Mouse (Mus musculus) CH12.LX (cell line): ENCODE measurements around the gene Bpgm. TPM values are rescaled to one million over a fixed set of nuclear protein-coding genes. Genes with fewer than 3 reads are reported as not detected.

ENCODE experiments used
- DNase-seq: peaks from one replicate; pipeline ENCODE4 v3.0.0-alpha.2; 2013; ENCODE audit errors: extremely low read depth
- H3K27ac ChIP-seq: 2 replicates; pipeline ENCODE4 v1.5.1; 2012; ENCODE audit warnings: low read depth, mild to moderate bottlenecking, control low read depth, moderate library complexity; ENCODE audit not compliant: insufficient read depth
- H3K27me3 ChIP-seq: replicated peaks from 2 replicates; pipeline ENCODE3; 2012; ENCODE audit warnings: inconsistent platforms
- H3K36me3 ChIP-seq, 2 experiments: replicated peaks in 1 of 2; 2 replicates each; pipeline versions ENCODE3 to v1.6.1; 2012; ENCODE audit warnings: inconsistent platforms in 1 of 2, low read length in 1 of 2, mild to moderate bottlenecking in 1 of 2, mixed read lengths in 1 of 2, moderate library complexity in 1 of 2; ENCODE audit not compliant: control insufficient read depth in 1 of 2, insufficient read depth in 1 of 2
- H3K4me1 ChIP-seq, 2 experiments: 2 replicates each; pipeline ENCODE4 v1.6.1; 2012; ENCODE audit warnings: inconsistent platforms in 1 of 2, moderate library complexity in 1 of 2; ENCODE audit not compliant: insufficient read depth in 2 of 2, control insufficient read depth in 1 of 2
- H3K4me2 ChIP-seq: 2 replicates; pipeline ENCODE4 v1.6.1; 2012; ENCODE audit warnings: low read depth, mild to moderate bottlenecking, control low read depth; ENCODE audit not compliant: poor library complexity, insufficient read depth, severe bottlenecking
- H3K4me3 ChIP-seq, 3 experiments: fragments of 150-350 bp in 1 of 3; sonication (generic) in 1 of 3; replicated peaks in 1 of 3; 2 replicates each; pipeline versions ENCODE3 to v1.5.1; 2011 to 2012; ENCODE audit warnings: low read depth in 2 of 3, low read length in 2 of 3, mild to moderate bottlenecking in 2 of 3, moderate library complexity in 2 of 3, control low read depth in 1 of 3, improper control_type of control experiment in 1 of 3, inconsistent platforms in 1 of 3, mixed read lengths in 1 of 3; ENCODE audit not compliant: poor library complexity in 1 of 3
- H3K79me2 ChIP-seq: replicated peaks from 2 replicates; pipeline ENCODE4 v1.6.1; 2012; ENCODE audit warnings: mild to moderate bottlenecking, moderate library complexity; ENCODE audit not compliant: control insufficient read depth, poor library complexity, insufficient read depth, severe bottlenecking; ENCODE audit errors: extremely low read depth
- H3K9ac ChIP-seq: 2 replicates; pipeline ENCODE4 v1.6.1; 2012; ENCODE audit warnings: low read depth, mild to moderate bottlenecking, control low read depth, moderate library complexity; ENCODE audit not compliant: insufficient read depth
- H3K9me3 ChIP-seq: replicated peaks from 2 replicates; pipeline ENCODE3; 2012; ENCODE audit warnings: low read length, inconsistent platforms, mixed read lengths
- BHLHE40 ChIP-seq: IDR thresholded peaks from 2 replicates; pipeline ENCODE4 v1.6.1; 2011; ENCODE audit warnings: mild to moderate bottlenecking, low read depth, low read length, improper control_type of control experiment
- CHD2 ChIP-seq: IDR thresholded peaks from 2 replicates; pipeline ENCODE4 v1.6.1; 2011; ENCODE audit warnings: low read length, improper control_type of control experiment
- E2F4 ChIP-seq: IDR thresholded peaks from 2 replicates; pipeline ENCODE4 v1.6.1; 2011; ENCODE audit warnings: low read depth, low read length, improper control_type of control experiment; ENCODE audit not compliant: insufficient replicate concordance
- ELF1 ChIP-seq: IDR thresholded peaks from 2 replicates; pipeline ENCODE4 v1.6.1; 2014; ENCODE audit warnings: low read depth, mild to moderate bottlenecking, inconsistent platforms, low read length, improper control_type of control experiment
- EP300 ChIP-seq: IDR thresholded peaks from 2 replicates; pipeline ENCODE4 v1.6.1; 2011; ENCODE audit warnings: low read length, improper control_type of control experiment
- ETS1 ChIP-seq: conservative IDR thresholded peaks from 2 replicates; pipeline ENCODE4 v1.6.1; 2012; ENCODE audit warnings: low read depth, mild to moderate bottlenecking, inconsistent platforms, low read length, improper control_type of control experiment, moderate library complexity
- GABPA ChIP-seq: IDR thresholded peaks from 2 replicates; pipeline ENCODE4 v1.6.1; 2012; ENCODE audit warnings: low read depth, low read length, improper control_type of control experiment, inconsistent platforms; ENCODE audit not compliant: insufficient replicate concordance
- IRF4 ChIP-seq: IDR thresholded peaks from 2 replicates; pipeline ENCODE4 v1.6.1; 2014; ENCODE audit warnings: low read depth, mild to moderate bottlenecking, inconsistent platforms, low read length, improper control_type of control experiment
- JUND ChIP-seq: conservative IDR thresholded peaks from 2 replicates; pipeline ENCODE4 v1.6.1; 2011; ENCODE audit warnings: low read depth, low read length, improper control_type of control experiment
- KAT2A ChIP-seq: IDR thresholded peaks from 2 replicates; pipeline ENCODE4 v1.6.1; 2012; ENCODE audit warnings: low read length, improper control_type of control experiment, inconsistent platforms; ENCODE audit not compliant: insufficient replicate concordance
- MEF2A ChIP-seq: IDR thresholded peaks from 2 replicates; pipeline ENCODE4 v1.6.1; 2014; ENCODE audit warnings: low read depth, mild to moderate bottlenecking, inconsistent platforms, low read length, improper control_type of control experiment, borderline replicate concordance
- MXI1 ChIP-seq: IDR thresholded peaks from 2 replicates; pipeline ENCODE4 v1.6.1; 2011; ENCODE audit warnings: mild to moderate bottlenecking, low read depth, low read length, improper control_type of control experiment
- NELFE ChIP-seq: IDR thresholded peaks from 2 replicates; pipeline ENCODE4 v1.6.1; 2011; ENCODE audit warnings: low read depth, low read length, improper control_type of control experiment
- NRF1 ChIP-seq: IDR thresholded peaks from 2 replicates; pipeline ENCODE4 v1.6.1; 2014; ENCODE audit warnings: low read depth, mild to moderate bottlenecking, inconsistent platforms, low read length, improper control_type of control experiment, moderate library complexity
- PAX5 ChIP-seq: IDR thresholded peaks from 2 replicates; pipeline ENCODE4 v1.6.1; 2012; ENCODE audit warnings: low read length, inconsistent platforms, mixed read lengths
- POLR2AphosphoS2 ChIP-seq: IDR thresholded peaks from 2 replicates; pipeline ENCODE4 v1.6.1; 2011; ENCODE audit warnings: low read depth, low read length, improper control_type of control experiment
- SIN3A ChIP-seq: IDR thresholded peaks from 2 replicates; pipeline ENCODE4 v1.6.1; 2012; ENCODE audit warnings: low read length, improper control_type of control experiment, inconsistent platforms
- SMC3 ChIP-seq: IDR thresholded peaks from 2 replicates; pipeline ENCODE4 v1.6.1; 2011; ENCODE audit warnings: low read depth, low read length, improper control_type of control experiment
- TBP ChIP-seq: conservative IDR thresholded peaks from 2 replicates; pipeline ENCODE4 v1.6.1; 2011; ENCODE audit warnings: low read depth, low read length, improper control_type of control experiment
- TCF12 ChIP-seq: IDR thresholded peaks from 2 replicates; pipeline ENCODE4 v1.6.1; 2014; ENCODE audit warnings: low read depth, mild to moderate bottlenecking, inconsistent platforms, low read length, improper control_type of control experiment
- ZNF384 ChIP-seq: IDR thresholded peaks from 2 replicates; pipeline ENCODE4 v1.6.1; 2012; ENCODE audit warnings: low read depth, low read length, improper control_type of control experiment, inconsistent platforms
- dilution Hi-C: fragments of 300-500 bp; cut with MboI; formaldehyde crosslinking; loops from 2 replicates; pipeline ENCODE4 v1.14.3; 2020; ENCODE audit warnings: low sequenced_read_pairs; ENCODE audit not compliant: extremely low pct_unique_long_range_greater_than_20kb, extremely low pct_ligation_motif_present
- in situ Hi-C: fragments of 300-500 bp; cut with MboI; formaldehyde crosslinking; loops from 3 replicates; pipeline ENCODE4 v1.14.3; 2019; ENCODE audit warnings: low sequenced_read_pairs, low pct_ligation_motif_present, low pct_unique_long_range_greater_than_20kb, mixed read lengths
- polyA plus RNA-seq: library from polyadenylated mRNA; unstranded; fragments of >175 nt; gene quantifications from 2 replicates; pipeline ENCODE4 v1.2.1, GENCODE M21; 2012; ENCODE audit warnings: low read depth; ENCODE audit not compliant: insufficient read length
- total RNA-seq, 2 experiments: library from RNA; depleted of rRNA; stranded (reverse); fragments of 300-350 nt in 1 of 2; fragments of >200 nt in 1 of 2; gene quantifications; 2 replicates each; pipeline ENCODE4 v1.2.3; 2012 to 2014

The Bpgm gene
- total and polyA plus RNA-seq, 3 experiments = 10.8 to 12.7 (median 10.9) TPM

DNA sequence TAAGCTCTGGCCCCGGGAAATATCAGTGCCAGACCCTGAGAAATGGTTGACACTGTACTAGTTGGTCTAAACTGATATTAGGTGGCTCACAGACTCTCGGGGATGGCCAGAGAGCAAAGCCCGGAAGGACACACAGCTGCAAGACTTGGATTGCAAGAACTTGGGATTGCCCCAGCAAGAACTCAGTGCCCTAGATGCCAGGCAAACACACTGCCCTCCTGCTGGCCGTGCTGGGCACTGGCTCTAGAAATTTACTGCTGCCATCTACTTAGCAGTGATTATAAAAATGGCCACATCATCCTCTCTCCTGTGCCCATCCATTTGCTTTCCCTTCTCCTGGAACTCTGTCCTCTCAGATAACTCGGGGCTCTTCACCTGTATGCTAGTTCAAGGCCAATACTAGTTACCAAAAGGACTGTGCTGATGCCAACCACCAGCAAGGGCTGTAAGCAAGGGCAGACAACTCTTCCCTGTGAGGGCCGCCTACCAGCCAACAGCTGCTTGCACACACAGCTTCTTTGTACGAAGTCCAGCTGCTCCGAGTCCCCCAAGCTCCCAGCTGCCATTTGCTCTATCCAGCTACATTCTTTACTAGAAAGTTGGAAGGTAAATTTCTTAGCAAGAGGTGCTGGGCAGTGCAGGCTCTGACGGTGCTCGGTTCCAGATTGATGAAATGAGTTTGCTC lies 39.2 kb downstream of the Bpgm start:
- in situ Hi-C loops = loop anchor here (10.0 kb wide), 1 partner anchor 240 kb away; no protein-coding TSS in a partner anchor

GRCm38 (mm10) chr6:34515783-34516099 lies 39.7 kb downstream of the Bpgm start:
- H3K4me1 ChIP-seq = no peaks in the 10 kb centered on the region
- dilution Hi-C loops = no loop called here
- no peak for DNase-seq

More for the DNA sequence above, 39.2 kb downstream of the Bpgm start:
- no peaks in the 10 kb centered on the region for H3K9me3 ChIP-seq
- no peaks in the 10 kb centered on the region for H3K36me3 ChIP-seq
- H3K27ac ChIP-seq = no peak overlapping the region
- no peaks in the 10 kb centered on the region for H3K4me1 ChIP-seq
- H3K4me2 ChIP-seq = no peak overlapping the region
- H3K9ac ChIP-seq = no peak overlapping the region
- no peak for DNase-seq
- dilution Hi-C loops = no loop called here
- no peaks in the 10 kb centered on the region for H3K79me2 ChIP-seq
- TF ChIP-seq E2F4 = no peak
- TF ChIP-seq SMC3 = no peak
- TF ChIP-seq JUND = no peak
- TF ChIP-seq ELF1 = no peak
- no peak for TF ChIP-seq EP300
- TF ChIP-seq KAT2A = no peak
- no peak for TF ChIP-seq ZNF384
- TF ChIP-seq PAX5 = no peak
- no peak overlapping the region for H3K4me3 ChIP-seq
- no peaks in the 10 kb centered on the region for H3K27me3 ChIP-seq

More at GRCm38 (mm10) chr6:34515783-34516099, 39.7 kb downstream of the Bpgm start:
- no peaks in the 10 kb centered on the region for H3K79me2 ChIP-seq
- no peaks in the 10 kb centered on the region for H3K9me3 ChIP-seq
- H3K36me3 ChIP-seq = no peaks in the 10 kb centered on the region
- no peak overlapping the region for H3K9ac ChIP-seq
- H3K4me2 ChIP-seq = no peak overlapping the region
- TF ChIP-seq GABPA = no peak
- TF ChIP-seq NELFE = no peak
- TF ChIP-seq BHLHE40 = no peak
- TF ChIP-seq IRF4 = no peak
- no peak for TF ChIP-seq NRF1
- TF ChIP-seq ZNF384 = no peak
- no peak for TF ChIP-seq POLR2AphosphoS2
- TF ChIP-seq ETS1 = no peak
- no peak for TF ChIP-seq ELF1
- no peak for TF ChIP-seq JUND
- no peak for TF ChIP-seq CHD2
- TF ChIP-seq MXI1 = no peak
- no peak for TF ChIP-seq TCF12
- no peak for TF ChIP-seq TBP
- no peak for TF ChIP-seq SIN3A
- no peak for TF ChIP-seq E2F4
- TF ChIP-seq SMC3 = no peak
- no peak for TF ChIP-seq MEF2A
- TF ChIP-seq, all 38 proteins: peak for 0
- Histone ChIP-seq H3K4me3 (no peak overlapping the region), H3K27ac (no peak overlapping the region), H3K27me3 (no peaks in the 10 kb centered on the region)
- in situ Hi-C loops = loop anchor here (10.0 kb wide), 1 partner anchor 239 kb away; no protein-coding TSS in a partner anchor
